Mouse (Mus musculus) midbrain, postnatal 0 days (tissue): Measurements from ENCODE around the gene Csk. TPM values are rescaled to one million over a fixed set of nuclear protein-coding genes. Genes with fewer than 3 reads are reported as not detected.

Experiments
- ATAC-seq: fragments of 200-750 bp; cut with Nextera tagmentation; 2 replicates; pipeline ENCODE4 v1.8.0; 2017; ENCODE audit warnings: moderate number of reproducible peaks, mild to moderate bottlenecking, moderate TSS enrichment, moderate library complexity; ENCODE audit not compliant: low FRiP score
- DNase-seq: peaks from one replicate; pipeline ENCODE4 v3.0.0-alpha.2; 2015; ENCODE audit warnings: low spot score
- H3K27ac ChIP-seq: fragments of 300-500 bp; sonication (generic); 2 replicates; pipeline ENCODE4 v1.5.1; 2014; ENCODE audit warnings: low read depth, mild to moderate bottlenecking, low read length, mixed read lengths
- H3K27me3 ChIP-seq: fragments of 300-500 bp; sonication (generic); 2 replicates; pipeline ENCODE4 v1.6.1; 2014; ENCODE audit warnings: low read length, control low read depth, mixed read lengths; ENCODE audit not compliant: insufficient read depth
- H3K36me3 ChIP-seq: fragments of 300-500 bp; sonication (generic); 2 replicates; pipeline ENCODE4 v1.6.1; 2014; ENCODE audit warnings: low read length, control low read depth, mixed read lengths; ENCODE audit not compliant: insufficient read depth
- H3K4me1 ChIP-seq: fragments of 300-500 bp; sonication (generic); 2 replicates; pipeline ENCODE4 v1.6.1; 2014; ENCODE audit warnings: mild to moderate bottlenecking, control low read depth, antibody characterized with exemption, low read length, mixed read lengths; ENCODE audit not compliant: insufficient read depth
- H3K4me2 ChIP-seq: fragments of 300-500 bp; sonication (generic); 2 replicates; pipeline ENCODE4 v1.6.1; 2014; ENCODE audit warnings: low read depth, mild to moderate bottlenecking, low read length, mixed read lengths; ENCODE audit not compliant: poor library complexity, severe bottlenecking
- H3K4me3 ChIP-seq: fragments of 300-500 bp; sonication (generic); 2 replicates; pipeline ENCODE4 v1.5.1; 2014; ENCODE audit warnings: low read depth, mild to moderate bottlenecking, low read length, moderate library complexity
- H3K9ac ChIP-seq: fragments of 300-500 bp; sonication (generic); replicated peaks from 2 replicates; pipeline ENCODE4 v1.6.1; 2014; ENCODE audit warnings: mild to moderate bottlenecking, low read length, moderate library complexity, mixed read lengths; ENCODE audit not compliant: poor library complexity, severe bottlenecking
- H3K9me3 ChIP-seq: fragments of 300-500 bp; sonication (generic); 2 replicates; pipeline ENCODE4 v1.6.1; 2016; ENCODE audit warnings: low read length, control low read depth
- CTCF ChIP-seq: IDR thresholded peaks from 2 replicates; pipeline ENCODE4 v1.5.1; 2016; ENCODE audit warnings: antibody characterized with exemption, mild to moderate bottlenecking
- WGBS: fragments of 180-500 bp; shearing (Covaris S2); extraction: QIAGEN DNeasy Blood & Tissue Kit; methylation state at CpG from one replicate; pipeline ENCODE4 v1.1.7; 2014; 5-methylcytosine and 5-hydroxymethylcytosine counted together
- polyA plus RNA-seq: library from polyadenylated mRNA; unstranded; fragments of >200 nt; fragmentation: Nextera tagmentation; extraction: Ambion mirVana; gene quantifications from 2 replicates; pipeline ENCODE4 v1.2.1, GENCODE M21; 2015
- total RNA-seq: library from RNA; depleted of rRNA; stranded (reverse); fragments of >200 nt; gene quantifications from 2 replicates; pipeline ENCODE4 v1.2.3, GENCODE M21; 2014

Csk gene
- total and polyA plus RNA-seq, 2 experiments from 2014 or later, result 45.5 to 152 TPM

DNA sequence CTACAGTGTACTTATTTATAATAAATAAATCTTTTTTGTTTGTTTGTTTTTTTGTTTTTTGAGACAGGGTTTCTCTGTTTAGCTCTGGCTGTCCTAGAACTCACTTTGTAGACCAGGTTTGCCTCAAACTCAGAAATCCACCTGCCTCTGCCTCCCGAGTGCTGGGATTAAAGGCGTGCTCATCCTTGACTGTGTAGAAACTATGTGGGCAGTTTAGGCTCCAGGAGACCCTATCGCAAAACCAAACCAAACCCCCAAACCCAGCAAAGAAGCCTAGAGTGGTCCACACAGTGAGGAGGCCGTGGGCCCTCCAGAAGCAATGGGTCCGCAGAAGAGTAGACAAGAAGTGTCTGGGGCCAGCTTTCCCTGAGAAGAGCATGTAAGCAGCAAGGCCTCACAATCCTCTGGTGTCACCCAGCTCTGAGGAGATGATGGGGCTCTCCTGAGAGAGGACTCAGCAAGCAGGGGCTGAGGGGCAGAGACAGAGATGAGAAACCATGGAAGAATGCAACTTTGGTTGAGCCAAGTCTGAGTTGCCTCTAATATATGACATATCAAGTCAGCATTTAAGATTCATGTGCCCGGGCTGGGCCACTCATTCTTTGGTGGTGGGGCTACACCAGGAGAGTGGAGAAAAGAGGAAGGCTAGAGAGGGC, 3.2 kb downstream of the Csk start:
- Histone ChIP-seq H3K4me1 (no peaks in the 10 kb centered on the region), H3K27me3 (no peaks in the 10 kb centered on the region; the same call in 1 of the 2 replicates), H3K9ac (no peak overlapping the region), H3K9me3 (no peaks in the 10 kb centered on the region), H3K27ac (0 out of 2 replicates have a peak overlapping the region, but pooled peaks have one; percentile 26), H3K4me2 (no peak overlapping the region), H3K36me3 (no peaks in the 10 kb centered on the region), H3K4me3 (no peak overlapping the region)
- no peak for TF ChIP-seq CTCF
- DNase-seq, result no peak
- WGBS, result 93% methylated on average over 6 of the region's 6 CpGs
- no peak for ATAC-seq

DNA sequence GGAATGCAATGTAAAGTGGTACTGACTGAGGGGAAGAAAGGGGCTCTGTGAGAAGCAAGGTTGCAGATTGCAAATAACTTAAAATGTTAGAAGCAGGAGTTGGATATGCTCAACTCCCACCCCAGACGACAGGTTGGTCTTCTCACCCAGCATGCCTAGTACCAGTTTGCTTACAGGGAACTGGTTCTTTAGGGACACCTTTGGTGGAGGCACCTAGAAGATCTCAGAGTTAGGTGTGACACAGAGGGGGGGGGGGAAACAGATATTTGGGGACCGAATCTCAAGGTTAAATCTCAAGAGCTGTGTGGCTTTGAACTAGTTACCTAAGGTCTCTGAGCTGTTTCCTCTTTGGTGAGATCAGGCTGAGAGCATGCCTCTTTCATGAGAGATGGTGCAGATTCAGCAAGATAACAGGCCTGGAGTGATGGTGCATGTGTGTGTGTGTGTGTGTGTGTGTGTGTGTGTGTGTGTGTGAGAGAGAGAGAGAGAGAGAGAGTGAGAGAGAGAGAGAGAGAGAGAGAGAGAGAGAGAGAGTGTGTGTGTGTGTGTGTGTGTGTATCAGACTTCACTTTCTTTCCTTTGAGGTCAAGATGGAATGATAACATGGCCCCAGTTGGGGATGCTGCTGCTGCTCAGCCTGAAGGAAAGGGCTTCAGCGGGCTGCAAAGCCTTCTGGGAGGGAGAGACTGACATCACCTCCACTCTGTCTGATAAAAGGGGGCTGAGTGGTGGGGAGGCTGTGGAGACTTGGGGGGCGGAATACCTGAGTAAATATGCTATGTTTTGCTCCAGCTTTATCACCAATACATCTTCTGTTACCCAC, 5.9 kb downstream of the Csk start:
- no peaks in the 10 kb centered on the region for H3K36me3 ChIP-seq
- WGBS, result 69% methylated on average over 4 of the region's 4 CpGs

DNA sequence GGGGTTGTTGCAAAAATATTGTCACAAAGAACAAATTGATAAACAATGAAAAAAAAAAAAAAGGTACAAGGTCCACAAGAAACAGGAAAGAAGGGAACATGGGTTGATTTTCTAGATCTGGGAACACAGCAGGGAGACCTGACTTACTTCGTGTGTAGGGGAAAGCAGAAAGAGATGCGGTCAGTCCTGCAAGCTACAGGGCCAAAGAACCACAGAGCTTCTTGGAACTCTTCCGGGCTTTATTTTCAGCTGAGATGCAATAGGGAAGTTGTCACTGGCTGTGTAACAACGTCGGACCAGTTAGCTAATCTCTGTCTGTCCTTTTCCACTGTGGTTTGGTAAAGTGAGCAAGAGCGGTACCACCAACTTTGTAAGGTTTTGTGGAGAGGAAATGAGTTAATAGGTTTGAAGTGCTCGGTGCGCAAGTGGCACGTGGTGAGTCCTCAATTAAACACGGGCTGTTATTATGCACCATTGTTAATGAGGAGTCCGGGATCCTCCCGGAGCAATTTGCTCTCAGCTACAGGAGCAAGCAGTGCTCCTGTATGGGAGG, 6.8 kb downstream of the Csk start:
- no peaks in the 10 kb centered on the region for H3K27me3 ChIP-seq
- no peak for ATAC-seq
- no peak for TF ChIP-seq CTCF
- H3K36me3 ChIP-seq, result peaks cover 5% of the 10 kb centered on the region; the same call in 1 of the 2 replicates
- H3K9me3 ChIP-seq, result no peaks in the 10 kb centered on the region
- H3K27ac ChIP-seq, result no peak overlapping the region
- H3K4me3 ChIP-seq, result no peak overlapping the region
- no peak for DNase-seq
- peaks cover 20% of the 10 kb centered on the region for H3K4me1 ChIP-seq
- WGBS, result 82% methylated on average over 12 of the region's 12 CpGs
- H3K4me2 ChIP-seq, result no peak overlapping the region
- no peak overlapping the region for H3K9ac ChIP-seq

More for the DNA sequence above, 5.9 kb downstream of the Csk start:
- no peak for DNase-seq
- H3K4me3 ChIP-seq, result no peak overlapping the region
- TF ChIP-seq CTCF, result no peak
- no peaks in the 10 kb centered on the region for H3K27me3 ChIP-seq
- no peaks in the 10 kb centered on the region for H3K9me3 ChIP-seq
- no peak for ATAC-seq
- H3K4me1 ChIP-seq, result peaks cover 18% of the 10 kb centered on the region
- H3K4me2 ChIP-seq, result no peak overlapping the region
- H3K9ac ChIP-seq, result no peak overlapping the region
- H3K27ac ChIP-seq, result no peak overlapping the region

DNA sequence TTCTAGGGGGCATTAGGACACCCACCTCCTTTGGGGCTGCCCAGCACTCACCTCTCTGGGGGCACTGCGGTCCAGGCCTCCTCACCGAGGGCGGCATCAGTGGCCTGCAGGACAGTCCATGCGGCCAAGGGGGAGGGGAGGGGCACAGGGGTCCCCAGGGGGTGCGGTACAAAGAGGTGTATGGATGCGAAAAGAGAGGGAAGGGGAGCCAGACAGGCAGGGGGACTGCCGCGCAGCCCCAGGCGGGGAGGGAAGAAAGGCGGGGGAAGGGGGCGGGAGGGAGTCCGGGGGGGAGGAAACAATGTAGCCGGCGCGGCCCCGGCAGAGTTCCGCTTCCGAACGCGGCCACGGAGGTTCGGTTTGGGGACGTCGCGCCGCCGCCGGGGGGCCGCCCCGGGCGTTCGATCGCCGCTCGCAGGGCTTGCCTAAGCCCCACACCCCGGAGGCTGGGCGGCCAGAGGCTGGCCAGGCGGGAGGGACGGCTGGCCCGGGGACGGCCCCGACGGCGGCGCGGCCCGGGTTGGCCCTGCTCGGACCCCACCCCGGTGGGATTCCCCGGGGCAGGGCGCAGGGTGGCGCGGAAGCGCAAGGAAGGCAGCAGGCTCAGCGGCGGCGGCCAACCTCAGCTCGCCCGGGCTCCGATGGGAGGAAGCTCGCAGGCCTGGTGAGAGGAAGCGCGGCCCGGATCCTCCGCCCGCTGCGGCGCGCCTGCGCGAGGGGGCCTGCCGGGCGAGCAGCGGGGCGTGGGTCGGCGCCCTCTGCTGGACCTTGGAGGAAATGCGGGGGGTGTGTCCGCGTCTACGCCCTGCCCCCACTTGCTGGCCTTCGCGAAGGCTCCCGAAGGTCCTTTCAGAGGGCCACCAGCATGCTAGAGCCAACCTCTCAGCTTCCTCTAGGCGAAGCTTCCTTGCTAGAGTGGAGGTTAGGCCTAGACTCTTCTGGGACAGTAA, 8.2 kb downstream of the Csk start:
- peak; percentile 80 for ATAC-seq
- WGBS, result under 1% methylated on average over 62 of the region's 85 CpGs

DNA sequence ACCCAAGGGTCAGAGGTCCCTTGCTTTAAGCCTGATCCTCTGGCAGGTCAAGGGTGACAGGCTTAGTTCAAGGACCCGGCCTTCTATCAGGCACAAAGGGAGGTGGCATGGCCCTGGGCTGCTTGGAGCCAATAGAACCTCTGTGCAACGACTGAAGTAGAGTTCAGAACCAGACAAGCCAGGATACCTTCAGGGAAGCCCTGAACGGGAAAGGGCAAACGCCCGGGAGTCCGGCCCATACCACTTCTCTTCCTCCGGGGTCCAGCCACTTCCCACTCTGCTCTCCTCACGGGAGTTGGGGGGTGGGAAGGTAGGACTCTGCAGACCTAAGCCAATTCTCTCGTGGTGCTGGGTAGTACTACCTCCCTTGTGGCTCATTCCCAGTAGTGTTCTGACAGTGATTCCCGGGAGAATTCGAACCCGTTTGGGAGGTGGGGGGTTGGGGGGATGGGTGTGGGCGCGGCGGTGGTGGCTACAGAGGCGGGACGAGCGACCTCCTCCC, 8.9 kb downstream of the Csk start:
- Histone ChIP-seq H3K27me3 (no peaks in the 10 kb centered on the region), H3K9ac (peak overlapping the region; percentile 100), H3K4me2 (peak overlapping the region; percentile 74), H3K27ac (peak overlapping the region; percentile 92), H3K9me3 (no peaks in the 10 kb centered on the region), H3K36me3 (peaks cover 11% of the 10 kb centered on the region; the same call in 1 of the 2 replicates), H3K4me3 (peak overlapping the region; percentile 93), H3K4me1 (peaks cover 34% of the 10 kb centered on the region)
- ATAC-seq, result no peak
- DNase-seq, result no peak
- 0% methylated on average over 18 of the region's 18 CpGs for WGBS
- no peak for TF ChIP-seq CTCF

More for the DNA sequence above, 8.2 kb downstream of the Csk start:
- TF ChIP-seq CTCF, result peak; percentile 84
- Histone ChIP-seq H3K4me2 (peak overlapping the region; percentile 74), H3K27ac (peak overlapping the region; percentile 92), H3K9ac (peak overlapping the region; percentile 100), H3K9me3 (no peaks in the 10 kb centered on the region), H3K4me1 (peaks cover 29% of the 10 kb centered on the region), H3K4me3 (peak overlapping the region; percentile 93), H3K36me3 (peaks cover 11% of the 10 kb centered on the region; the same call in 1 of the 2 replicates), H3K27me3 (no peaks in the 10 kb centered on the region)
- peak; percentile 90 for DNase-seq
